Mouse (Mus musculus) yolk sac, embryonic 10.5 days (tissue): ENCODE measurements around the gene Mlst8.
A peak's percentile ranks its signal among the peaks of the same experiment; 100 is the strongest.

Experiments
- DNase-seq: peaks from one replicate; pipeline ENCODE4 v3.0.0-alpha.2; 2017; ENCODE audit warnings: low spot score

Gene Mlst8

DNA sequence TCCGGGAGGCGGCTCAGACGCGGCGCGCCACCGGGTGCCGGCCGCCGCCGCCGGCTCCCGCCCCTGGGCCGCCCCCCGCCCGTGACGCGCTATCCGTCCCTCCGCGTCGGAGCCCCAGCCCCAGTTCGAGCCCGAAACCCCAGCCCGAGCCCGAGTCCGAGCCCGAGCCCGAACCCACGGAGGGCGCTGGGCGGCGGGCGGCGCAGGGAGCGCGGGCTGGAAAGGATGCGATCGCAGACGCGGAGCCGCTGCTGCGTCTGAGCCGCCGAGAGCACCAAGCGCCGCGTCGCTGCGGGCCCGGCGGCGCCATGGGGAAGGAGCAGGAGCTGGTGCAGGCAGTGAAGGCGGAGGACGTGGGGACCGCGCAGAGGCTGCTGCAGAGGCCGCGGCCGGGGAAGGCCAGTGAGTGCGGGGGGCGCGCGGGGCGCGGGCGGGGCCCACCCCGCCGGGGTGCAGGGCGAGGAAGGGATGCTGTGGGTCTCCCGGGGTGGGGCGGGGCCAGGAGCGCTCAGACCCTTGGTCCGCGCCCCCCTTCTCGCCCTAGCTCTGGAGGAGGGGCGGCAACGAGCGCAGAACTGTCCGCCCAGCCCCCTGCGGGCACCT lies 9.9 kb upstream of the Mlst8 start:
- peak; percentile 25 for DNase-seq

DNA sequence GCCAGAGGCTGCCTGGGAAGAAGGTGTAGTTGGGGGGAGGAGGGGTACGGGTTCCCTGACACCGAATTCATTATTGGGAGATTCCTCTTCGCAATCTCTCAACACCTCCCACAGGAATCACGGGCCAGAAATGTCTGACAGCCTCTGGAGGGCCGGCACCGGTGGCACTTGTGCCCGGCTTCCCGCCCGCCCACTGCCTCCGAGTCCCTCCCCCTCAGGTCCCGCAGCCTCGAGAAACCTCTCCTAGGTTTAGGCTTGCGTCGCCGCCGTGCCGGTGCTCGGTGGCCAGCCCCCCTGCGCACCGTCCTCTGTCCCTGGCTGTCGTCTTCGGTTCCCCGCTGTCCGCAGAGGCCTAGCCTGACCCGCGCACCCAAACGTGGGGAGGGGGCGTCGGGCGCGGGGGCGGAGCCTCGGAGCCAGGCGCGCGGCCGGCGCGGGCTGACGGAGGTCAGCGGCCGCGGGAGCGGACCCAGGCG lies 9.3 kb upstream of the Mlst8 start, which contains the start of gene Caskin1:
Gene Caskin1, plus strand, starts transcription at position 416 of the 476 bp plus-strand sequence.
- peak; percentile 24 for DNase-seq

DNA sequence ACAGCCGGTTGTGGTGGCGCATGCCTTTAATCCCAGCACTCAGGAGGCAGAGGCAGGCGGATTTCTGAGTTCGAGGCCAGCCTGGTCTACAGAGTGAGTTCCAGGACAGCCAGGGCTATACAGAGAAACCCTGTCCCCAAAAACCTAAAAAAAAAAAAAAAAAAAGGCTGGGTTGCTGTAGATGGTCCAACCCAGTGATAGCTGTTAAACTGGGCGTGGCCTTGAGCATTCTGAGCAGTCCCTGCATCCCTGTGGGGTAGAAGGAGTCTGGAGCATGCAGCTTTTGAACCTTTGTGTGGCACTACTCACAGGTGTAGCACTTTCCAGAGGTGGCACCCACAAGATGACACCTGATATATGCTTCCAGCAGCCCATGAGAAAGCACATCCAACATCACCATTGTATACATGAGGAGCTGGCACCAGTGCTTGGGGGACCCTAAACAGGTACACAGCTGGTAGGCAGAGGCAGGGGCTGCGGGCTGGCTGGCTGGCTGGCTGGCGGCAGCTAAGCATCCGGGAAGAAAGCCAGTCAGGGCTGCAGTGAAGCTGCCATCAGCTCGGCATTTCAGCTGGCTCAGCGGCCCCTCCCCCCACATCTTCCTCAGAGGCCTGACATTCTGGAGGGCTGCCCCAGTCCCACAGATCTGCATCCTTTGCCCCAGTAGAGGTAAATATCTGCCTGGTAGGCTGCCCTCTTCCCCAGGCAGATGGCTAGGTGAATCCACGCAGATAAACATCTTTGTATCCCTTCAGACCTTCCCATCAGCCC lies 6.4 kb upstream of the Mlst8 start:
- DNase-seq, result no peak

DNA sequence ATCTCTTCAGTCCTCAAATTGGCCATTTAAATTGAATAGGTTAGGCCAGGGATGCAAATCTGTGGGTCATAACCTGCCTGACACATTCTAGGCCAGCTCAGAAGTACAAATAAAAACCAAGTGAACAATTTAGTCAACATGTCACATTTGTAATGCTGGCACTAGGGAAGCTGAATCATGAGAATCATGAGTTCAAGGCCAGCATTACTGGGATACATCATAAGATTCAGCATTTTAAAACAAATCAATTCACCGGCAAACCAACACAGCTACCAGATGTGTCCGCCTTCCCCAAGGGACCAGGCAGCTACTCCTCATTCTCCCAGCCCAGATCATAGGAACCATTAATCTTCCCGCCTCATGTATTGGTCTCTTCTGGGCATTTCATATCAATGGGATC lies 4.6 kb upstream of the Mlst8 start:
- DNase-seq, result no peak

DNA sequence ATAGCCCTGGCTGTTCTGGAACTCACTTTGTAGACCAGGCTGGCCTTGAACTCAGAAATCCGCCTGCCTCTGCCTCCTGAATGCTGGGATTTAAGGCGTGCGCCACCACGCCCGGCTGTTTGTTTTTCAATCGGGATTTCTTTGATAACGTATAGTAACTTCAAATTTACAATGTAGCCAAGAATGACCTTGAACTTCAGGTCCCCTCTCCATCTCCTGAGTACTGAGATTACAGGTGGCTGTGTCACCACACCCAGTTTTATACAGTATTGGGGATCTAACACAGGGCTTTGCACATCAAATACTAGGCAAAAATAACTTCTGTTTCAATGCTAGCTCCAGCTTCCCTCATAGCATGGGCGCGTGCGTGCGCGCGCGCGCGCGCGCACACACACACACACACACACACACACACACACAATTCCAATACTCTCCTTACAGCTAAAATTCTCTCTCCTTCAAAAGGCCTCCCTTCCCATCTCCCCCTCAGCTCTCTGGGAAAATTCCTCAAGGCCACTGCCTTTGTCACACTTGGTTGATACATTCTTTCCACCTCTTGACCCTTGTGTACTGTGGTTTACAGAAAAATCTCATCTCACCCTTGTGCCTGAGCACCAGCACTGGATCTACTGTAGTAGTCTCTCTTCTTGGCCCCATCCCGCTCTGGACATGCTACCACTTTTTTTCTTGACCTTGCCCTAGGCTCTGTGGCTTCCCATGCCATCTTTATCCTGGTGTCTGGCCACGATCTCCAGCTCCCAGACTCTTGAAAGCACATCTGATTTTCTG lies 2.3 kb upstream of the Mlst8 start:
- DNase-seq, result no peak

DNA sequence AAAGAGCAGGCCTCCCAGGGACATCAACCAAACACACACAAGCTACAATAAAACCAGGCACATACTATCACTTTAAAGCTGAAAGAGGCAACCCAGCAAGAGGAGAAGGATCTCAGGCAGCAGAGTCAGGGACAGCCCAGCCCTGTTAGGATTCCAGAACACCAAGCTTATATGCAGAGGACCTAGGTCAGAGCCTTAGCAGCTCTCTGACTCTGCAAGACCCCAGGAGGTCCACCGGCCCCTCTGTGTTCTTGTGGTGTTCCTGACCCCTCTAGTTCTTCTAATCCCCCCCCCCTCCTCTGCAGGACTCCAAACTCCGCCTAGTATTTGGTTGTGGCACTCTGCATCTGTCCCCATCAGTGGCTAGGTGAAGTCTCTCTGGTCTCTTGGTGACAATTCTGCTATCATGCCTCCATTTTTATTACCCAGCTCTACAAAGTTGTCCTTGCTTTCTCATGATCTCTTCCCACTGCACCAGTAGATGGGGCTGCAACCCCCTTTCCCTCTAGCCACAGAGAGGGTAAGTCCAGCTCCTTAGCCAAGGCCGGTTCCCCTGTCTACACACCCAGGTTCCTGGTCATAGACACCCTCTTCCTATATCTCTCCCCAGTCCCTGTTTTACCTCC lies 1.4 kb upstream of the Mlst8 start:
- DNase-seq, result no peak

DNA sequence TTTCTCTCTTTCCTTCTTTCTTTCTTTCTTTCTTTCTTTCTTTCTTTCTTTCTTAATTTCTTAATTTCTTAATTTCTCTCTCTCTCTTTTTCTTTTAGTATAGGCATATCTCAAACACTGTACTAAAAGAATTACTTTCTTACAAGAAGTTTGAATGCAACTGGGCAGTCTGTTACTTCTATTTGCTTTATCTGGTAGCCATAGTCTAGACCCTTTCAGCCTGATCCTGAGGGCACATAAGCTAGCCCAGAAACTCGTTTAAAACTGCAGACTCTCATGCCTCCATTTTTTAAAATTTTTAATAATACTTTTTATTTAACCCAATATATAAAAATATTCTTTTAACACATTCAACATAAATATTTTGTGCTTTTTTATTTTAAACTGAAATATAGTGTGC lies 553 bp upstream of the Mlst8 start:
- no peak for DNase-seq

DNA sequence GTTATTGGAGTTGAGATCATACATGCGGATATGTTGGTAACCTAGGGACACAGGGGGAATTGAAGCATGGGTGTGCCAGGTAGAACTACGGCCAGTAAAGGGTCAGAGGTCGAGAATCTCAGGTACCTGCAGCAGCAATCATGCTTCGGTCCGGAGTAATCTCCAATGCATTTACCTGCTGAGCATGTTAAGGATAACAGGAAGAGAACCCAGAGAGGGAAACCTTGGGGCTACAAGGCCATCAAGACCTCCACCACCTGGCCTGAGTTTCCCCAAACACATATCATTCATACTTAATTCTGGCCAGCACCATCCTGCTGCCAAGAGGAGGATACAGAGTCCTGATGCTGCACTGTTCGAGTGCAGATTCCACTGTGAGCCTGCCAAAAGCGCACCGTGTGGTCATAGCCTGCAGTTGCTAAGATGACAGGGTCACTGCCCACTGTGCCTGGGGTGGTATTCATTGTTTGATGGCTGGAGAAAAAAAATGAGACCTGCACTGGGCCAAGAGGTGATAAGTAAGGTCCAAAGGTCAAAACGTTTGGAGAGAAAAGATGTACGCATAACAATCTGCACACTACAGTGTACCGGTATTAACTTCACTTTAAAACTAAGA lies 785 bp downstream of the Mlst8 start:
- no peak for DNase-seq

DNA sequence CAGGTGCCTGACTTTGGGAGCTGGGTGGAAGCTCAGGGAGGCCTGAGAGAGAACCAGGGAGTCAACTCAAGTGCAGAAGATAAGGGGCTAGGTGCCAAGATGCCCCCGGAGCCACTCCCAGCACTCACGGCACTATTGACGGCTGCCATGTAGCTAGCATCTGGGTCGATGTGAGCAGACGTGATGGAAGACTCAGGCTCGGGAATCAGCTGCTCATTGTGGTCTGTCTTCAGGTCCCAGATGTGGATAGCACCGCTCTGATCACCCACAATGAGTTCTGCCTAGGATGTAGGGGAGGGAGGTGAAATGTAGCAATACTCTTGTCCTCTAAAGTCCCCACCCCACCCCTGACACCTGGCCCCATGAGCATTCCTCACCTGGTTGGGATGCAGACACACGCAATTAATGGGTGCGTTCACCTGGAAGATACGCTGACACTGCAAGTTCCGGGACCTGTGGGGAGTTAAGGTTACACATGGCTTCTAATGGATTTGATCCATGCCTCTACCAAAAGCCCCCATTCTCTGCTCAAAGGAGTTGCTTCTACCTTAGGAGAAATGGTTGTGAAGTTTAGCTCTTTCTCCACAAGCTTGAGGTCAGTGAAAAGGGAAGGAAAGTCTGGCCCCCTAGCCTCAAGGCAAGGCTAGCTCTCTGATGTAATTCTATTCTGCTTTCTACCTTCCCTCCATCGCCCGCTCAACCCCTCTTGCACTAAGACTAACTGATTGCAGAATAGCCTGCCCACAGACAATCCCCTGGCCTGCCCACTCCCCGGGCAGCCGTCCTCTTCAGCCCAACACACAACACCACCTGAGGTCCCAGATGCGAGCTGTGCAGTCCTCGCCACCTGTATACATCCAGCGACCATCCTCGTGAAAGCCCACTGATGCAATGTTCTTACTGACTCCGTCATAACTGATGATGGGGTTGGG lies 1.6 kb downstream of the Mlst8 start:
- DNase-seq, result no peak

DNA sequence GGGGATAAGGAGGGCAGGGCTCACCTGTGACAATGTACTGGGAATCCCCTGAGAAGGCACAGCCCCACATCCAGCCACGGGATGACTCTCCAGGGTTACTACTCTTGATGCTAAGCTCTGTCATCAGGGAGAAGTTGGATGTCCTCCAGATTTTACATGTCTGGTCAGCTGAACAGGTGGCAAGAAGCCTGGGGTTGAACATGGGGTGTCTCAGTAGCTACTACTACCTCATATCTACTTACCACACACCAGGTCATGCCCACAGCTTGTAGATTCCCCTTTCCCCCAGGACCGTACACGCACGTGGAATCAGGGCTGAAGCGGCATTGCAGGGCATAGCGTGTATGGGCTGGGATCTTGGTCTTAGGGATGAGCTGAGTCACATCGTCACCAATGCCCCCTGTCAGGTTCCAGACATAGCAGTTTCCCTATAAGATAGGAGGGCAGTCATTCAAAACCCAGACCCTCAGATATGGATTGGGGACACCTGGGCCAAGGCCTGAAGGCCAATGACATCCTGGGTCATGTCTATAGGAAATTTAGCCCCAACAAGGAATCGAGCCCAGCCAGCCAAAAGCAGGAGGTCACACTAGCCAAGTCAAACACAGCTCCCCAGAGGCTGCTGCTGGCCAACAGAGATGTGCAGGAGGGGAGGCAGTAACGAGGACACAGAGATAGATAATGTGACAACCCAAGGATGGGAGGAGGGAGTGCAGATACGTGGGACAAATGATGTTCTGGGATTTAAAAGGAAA lies 2.7 kb downstream of the Mlst8 start:
- DNase-seq, result no peak

DNA sequence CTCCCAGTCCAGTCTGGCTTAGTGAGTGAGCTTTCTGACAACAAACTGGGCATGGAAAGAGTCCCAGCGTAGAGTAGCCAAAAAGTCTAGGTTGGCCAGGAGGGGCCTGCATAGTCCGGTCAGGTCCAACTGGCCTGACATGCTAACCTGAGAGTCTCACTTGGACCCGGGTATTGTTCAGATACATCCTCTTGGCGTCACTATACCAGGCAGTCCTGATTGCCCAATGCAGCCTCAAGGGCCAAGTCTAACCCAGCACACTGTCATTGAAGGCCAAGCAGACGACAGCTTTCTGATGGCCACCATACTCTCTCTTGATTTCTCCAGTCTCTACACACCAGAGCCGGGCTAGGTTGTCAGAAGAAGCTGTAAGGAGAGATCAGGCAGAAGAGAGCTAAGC lies 3.3 kb downstream of the Mlst8 start:
- DNase-seq, result no peak

DNA sequence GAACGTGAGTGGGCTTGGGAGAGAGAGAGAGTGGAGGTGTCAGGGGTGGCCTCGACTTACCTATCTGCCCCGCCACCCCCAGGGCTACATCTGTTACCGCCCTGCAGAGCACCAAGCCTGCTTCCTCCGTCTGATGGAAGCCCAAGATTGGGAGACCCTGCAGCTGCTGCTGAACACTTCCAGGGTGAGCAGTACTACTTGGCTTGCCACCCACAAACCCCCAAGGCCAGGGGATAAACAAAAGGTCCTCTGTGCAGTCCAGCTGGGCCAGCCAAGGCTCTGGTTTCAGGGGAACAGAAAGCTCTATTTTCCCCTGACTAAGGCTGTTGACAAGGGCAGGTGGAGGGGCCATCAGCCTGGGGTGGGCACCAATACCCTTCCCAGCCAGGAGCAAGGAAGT lies 4.3 kb downstream of the Mlst8 start:
- no peak for DNase-seq

DNA sequence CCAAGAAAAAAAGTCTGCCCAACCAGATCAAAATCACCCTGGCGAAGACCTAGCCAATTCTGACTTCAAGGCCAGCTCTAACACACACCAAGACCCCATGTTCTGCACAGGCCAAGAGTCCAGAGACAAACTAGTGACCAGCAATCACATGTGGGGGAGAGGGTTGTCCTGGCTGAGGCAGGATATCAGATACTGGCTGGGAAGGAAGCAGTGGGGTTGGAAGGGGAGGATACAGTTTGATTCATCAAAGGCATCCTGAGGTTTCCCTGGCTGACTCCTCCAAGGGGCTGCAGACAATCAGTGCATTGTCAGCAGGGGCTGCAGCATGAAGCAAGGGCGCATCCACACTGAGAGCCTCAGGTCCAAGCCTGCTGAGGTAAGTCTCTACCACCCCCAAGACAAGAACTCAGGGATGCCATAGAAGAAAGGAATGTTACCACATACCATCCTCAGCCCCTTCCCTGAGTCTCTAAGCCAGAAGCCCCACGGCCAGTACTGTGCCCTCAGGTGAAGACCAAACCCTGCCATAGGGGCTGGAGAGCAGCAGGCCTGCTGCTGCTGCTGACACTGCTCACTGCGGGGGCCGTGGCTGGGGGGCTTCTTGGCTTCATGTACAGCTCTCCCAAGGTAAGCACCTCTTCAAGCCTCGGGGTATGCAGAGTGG lies 5.1 kb downstream of the Mlst8 start, which contains the start of gene Bricd5:
Gene Bricd5, plus strand, starts transcription at position 273 of the 664 bp plus-strand sequence.
- no peak for DNase-seq

DNA sequence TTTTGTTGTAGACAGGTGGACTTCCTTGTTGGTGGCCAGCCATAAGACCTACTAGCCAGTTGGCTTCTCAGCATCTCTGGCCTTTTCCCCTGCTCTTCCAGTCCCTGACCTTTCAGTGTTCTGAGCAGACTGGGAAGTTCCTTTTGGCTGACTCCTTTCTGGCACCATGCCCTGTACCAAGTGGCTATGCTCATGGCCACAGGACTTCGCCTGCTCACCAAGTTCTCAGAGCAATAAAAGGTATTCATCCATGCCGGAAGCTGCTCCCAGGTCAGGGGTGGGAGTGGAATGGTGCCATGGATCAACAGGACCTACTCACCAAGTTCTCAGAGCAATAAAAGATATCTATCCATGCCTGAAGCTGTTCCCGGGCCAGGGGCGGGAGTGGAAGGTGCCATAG lies 6.4 kb downstream of the Mlst8 start:
- DNase-seq, result no peak

DNA sequence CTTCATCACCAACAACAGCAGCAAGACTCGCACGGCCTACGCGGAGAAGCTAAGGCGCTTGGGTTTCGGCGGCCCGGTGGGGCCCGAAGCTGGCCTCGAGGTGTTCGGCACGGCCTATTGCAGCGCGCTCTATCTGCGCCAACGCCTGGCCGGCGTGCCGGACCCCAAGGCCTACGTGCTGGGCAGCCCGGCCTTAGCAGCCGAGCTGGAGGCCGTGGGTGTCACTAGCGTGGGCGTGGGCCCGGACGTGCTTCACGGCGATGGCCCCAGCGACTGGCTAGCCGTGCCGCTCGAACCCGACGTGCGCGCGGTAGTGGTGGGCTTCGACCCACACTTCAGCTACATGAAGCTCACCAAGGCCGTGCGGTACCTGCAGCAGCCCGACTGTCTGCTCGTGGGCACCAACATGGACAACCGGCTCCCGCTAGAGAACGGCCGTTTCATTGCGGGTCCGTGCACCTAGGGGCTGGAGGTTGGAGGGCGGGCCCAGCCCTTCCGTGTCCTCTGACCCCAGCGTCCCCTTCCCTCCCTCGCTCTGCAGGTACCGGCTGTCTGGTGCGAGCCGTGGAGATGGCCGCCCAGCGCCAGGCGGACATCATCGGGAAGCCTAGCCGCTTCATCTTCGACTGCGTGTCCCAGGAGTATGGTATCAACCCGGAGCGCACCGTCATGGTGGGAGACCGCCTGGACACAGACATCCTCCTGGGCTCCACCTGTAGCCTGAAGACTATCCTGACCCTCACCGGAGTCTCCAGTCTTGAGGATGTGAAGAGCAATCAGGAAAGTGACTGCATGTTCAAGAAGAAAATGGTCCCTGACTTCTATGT lies 8.0 kb downstream of the Mlst8 start:
- DNase-seq, result peak; percentile 48

DNA sequence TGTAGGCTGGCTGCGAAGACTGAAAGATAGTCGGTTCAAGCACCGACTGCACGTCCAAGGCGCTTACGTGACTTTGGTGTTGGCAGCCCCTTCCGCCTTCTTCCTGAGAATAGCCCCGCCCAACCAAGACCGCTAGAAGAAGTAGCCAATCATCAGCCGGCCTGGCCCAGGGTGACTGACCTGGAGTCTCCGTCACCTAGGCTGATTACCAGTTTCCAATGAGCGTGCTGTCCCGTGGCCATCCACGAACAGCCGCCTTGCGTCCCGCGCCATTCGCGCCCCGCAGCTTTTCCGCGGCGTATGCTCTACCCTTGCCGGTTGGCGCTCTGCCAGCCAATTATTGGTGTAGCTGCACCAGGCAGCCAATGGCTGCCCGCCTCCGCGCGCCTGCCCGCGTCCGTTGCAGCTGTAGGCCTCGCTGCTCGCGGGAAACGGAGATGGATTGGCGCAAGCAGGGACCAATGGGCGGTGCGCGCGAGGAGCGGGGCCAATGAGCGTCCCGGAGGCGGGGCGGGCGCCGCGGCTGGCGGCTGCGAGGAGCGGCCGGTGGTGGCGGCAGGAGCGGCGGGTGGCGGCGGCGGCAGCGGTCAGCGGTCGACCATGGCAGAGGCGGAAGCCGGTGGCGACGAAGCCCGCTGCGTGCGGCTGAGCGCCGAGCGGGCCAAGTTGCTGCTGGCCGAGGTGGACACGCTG lies 8.8 kb downstream of the Mlst8 start, which contains the start of the genes E4f1 and Pgp:
Gene E4f1, minus strand, starts transcription at position 404 of the 693 bp plus-strand sequence.
Gene Pgp, plus strand, starts transcription at position 483 of the 693 bp plus-strand sequence.
- DNase-seq, result peak; percentile 98

DNA sequence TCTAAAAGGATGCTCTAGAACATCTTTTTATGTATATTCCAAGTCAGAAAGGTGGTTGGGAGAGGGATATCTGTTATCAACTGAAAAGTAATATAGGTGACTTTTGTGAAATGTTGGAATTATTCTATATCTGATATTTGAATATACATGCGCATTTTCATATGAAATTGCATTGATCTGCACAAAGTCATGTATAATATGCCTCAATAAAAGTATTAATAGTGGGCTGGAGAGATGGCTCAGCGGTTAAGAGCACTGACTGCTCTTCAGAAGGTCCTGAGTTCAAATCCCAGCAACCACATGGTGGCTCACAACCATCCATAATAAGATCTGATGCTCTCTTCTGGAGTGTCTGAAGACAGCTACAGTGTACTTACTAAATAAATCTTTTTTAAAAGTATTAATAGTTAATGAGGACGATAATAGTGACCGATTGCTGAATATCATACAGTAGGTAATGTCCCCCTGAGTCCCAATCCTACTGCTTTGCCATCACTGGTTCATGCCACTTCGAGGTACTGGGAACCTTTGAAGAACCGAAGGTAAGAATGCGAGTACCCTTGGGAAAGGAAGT lies 9.5 kb downstream of the Mlst8 start:
- no peak for DNase-seq
